Mouse (Mus musculus): ENCODE results near the gene AL607142.1. TPM values are rescaled to one million over a fixed set of nuclear protein-coding genes. Genes with fewer than 3 reads are reported as not detected.

The AL607142.1 gene
- polyA plus RNA-seq, 1 experiment from 2014 or later, result not detected

GRCm38 (mm10) chr4:120134223-120134622 lies 69.4 kb downstream of the AL607142.1 start:
- no peaks in the 10 kb centered on the region for H3K9me3 ChIP-seq (replicated peaks; ENCODE audit: low read length)
- ATAC-seq (replicated peaks; ENCODE audit: low FRiP score, low read depth), result no peak
- no peak overlapping the region for H3K4me2 ChIP-seq (ENCODE audit: low read length)
- H3K36me3 ChIP-seq (ENCODE audit: insufficient read depth, low read length), result no peaks in the 10 kb centered on the region
- no peak overlapping the region for H3K27ac ChIP-seq
- WGBS, result 76% methylated on average over 6 of the region's 6 CpGs
- TF ChIP-seq CTCF (IDR thresholded peaks at IDR 0.05; ENCODE audit: low read depth), result no peak
- no peak overlapping the region for H3K9ac ChIP-seq (ENCODE audit: low read depth, low read length)
- H3K4me1 ChIP-seq (replicated peaks; ENCODE audit: insufficient read depth, low read length), result no peaks in the 10 kb centered on the region
- no peak for DNase-seq (ENCODE audit: low spot score)
- H3K27me3 ChIP-seq (ENCODE audit: insufficient read depth, low read length), result no peaks in the 10 kb centered on the region
- no peak overlapping the region for H3K4me3 ChIP-seq (replicated peaks; ENCODE audit: low read depth, low read length)

GRCm38 (mm10) chr4:120141810-120142209 lies 77.0 kb downstream of the AL607142.1 start:
- Histone ChIP-seq H3K4me3 (replicated peaks; ENCODE audit: low read depth, low read length) (no peak overlapping the region), H3K4me2 (ENCODE audit: low read length) (no peak overlapping the region), H3K4me1 (replicated peaks; ENCODE audit: insufficient read depth, low read length) (no peaks in the 10 kb centered on the region), H3K27ac (no peak overlapping the region), H3K9me3 (replicated peaks; ENCODE audit: low read length) (no peaks in the 10 kb centered on the region), H3K27me3 (ENCODE audit: insufficient read depth, low read length) (no peaks in the 10 kb centered on the region), H3K9ac (ENCODE audit: low read depth, low read length) (no peak overlapping the region), H3K36me3 (ENCODE audit: insufficient read depth, low read length) (no peaks in the 10 kb centered on the region)
- 52% methylated on average over 1 of the region's 1 CpGs for WGBS
- ATAC-seq (replicated peaks; ENCODE audit: low FRiP score, low read depth) (no peak), DNase-seq (ENCODE audit: low spot score) (no peak)
- TF ChIP-seq CTCF (IDR thresholded peaks at IDR 0.05; ENCODE audit: low read depth), result no peak

- H3K9ac ChIP-seq (ENCODE audit: low read depth, low read length), result no peak overlapping the region
Observed at GRCm38 (mm10) chr4:120142905-120143304, 78.1 kb downstream of the AL607142.1 start.

More at GRCm38 (mm10) chr4:120142905-120143304, 78.1 kb downstream of the AL607142.1 start:
- Histone ChIP-seq H3K4me3 (replicated peaks; ENCODE audit: low read depth, low read length) (no peak overlapping the region), H3K9me3 (replicated peaks; ENCODE audit: low read length) (no peaks in the 10 kb centered on the region), H3K36me3 (ENCODE audit: insufficient read depth, low read length) (no peaks in the 10 kb centered on the region), H3K27me3 (ENCODE audit: insufficient read depth, low read length) (no peaks in the 10 kb centered on the region), H3K4me1 (replicated peaks; ENCODE audit: insufficient read depth, low read length) (no peaks in the 10 kb centered on the region), H3K27ac (no peak overlapping the region), H3K4me2 (ENCODE audit: low read length) (no peak overlapping the region)
- no peak for DNase-seq (ENCODE audit: low spot score)
- TF ChIP-seq CTCF (IDR thresholded peaks at IDR 0.05; ENCODE audit: low read depth), result no peak
- 85% methylated on average over 9 of the region's 9 CpGs for WGBS
- ATAC-seq (replicated peaks; ENCODE audit: low FRiP score, low read depth), result no peak

Other genes starting within 250 kb of the AL607142.1 start
- gene Edn2, start 96.2 kb downstream of the AL607142.1 start, polyA plus RNA-seq (2015; fragmentation: Nextera tagmentation; extraction: Ambion mirVana), result 0.09 TPM in 1 of 2 replicates, not detected in the other
- gene Foxo6, start 222.4 kb downstream of the AL607142.1 start, polyA plus RNA-seq (2015; fragmentation: Nextera tagmentation; extraction: Ambion mirVana), result 0.11 TPM in 1 of 2 replicates, not detected in the other

Data from kidney, postnatal 0 days (tissue).